Mouse (Mus musculus): ENCODE measurements around the gene Pcca.

The Pcca gene

GRCm38 (mm10) chr14:122751552-122751951 lies 217.4 kb downstream of the Pcca start:
- DNase-seq: no peak

- DNase-seq: no peak
Measured at GRCm38 (mm10) chr14:122753278-122753677, 219.2 kb downstream of the Pcca start.

- DNase-seq: no peak
Measured at GRCm38 (mm10) chr14:122754311-122754710, 220.2 kb downstream of the Pcca start.

DNA sequence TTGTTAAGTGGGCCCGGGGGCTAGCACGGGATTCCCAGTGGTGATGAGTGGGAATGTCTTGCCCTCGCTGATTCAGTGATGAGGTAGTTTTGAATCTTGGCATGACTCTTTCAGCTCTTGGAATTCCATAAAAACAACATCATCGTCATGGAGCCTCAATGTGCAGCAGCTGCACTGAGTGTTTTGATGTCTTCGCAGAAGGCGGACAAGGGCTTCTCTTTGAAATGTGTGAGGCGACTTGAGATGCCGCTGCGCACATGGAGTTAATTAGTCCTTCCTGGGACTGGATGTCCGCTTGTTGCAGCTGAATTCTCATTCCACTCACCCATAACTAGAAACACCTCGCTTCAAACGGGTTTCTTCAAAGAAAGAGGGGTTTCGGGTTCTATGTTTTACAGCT lies 221.4 kb downstream of the Pcca start:
- no peak for DNase-seq

DNA sequence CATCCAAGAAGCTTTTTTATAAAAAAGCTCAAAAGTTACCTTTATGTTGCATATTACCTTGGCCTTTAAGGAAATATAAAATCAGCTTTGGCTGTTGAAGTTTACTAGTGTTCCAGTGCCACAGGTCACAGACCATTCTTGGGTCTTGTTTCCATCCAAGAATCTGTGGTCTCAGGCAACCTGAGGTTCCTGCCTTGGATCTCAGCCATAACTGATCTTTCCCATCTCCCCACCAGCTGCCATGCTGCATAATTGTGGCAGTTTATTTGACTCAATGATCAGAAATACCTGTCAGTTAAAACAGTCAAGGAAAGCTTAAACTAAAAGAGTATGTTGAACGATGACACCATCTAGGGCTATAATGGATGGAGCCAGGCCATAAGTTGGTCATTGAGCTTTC lies 222.5 kb downstream of the Pcca start:
- DNase-seq: no peak

- no peak for DNase-seq
Measured at GRCm38 (mm10) chr14:122759890-122760289, 225.8 kb downstream of the Pcca start.

GRCm38 (mm10) chr14:122760803-122761202 lies 226.7 kb downstream of the Pcca start:
- DNase-seq: no peak

DNA sequence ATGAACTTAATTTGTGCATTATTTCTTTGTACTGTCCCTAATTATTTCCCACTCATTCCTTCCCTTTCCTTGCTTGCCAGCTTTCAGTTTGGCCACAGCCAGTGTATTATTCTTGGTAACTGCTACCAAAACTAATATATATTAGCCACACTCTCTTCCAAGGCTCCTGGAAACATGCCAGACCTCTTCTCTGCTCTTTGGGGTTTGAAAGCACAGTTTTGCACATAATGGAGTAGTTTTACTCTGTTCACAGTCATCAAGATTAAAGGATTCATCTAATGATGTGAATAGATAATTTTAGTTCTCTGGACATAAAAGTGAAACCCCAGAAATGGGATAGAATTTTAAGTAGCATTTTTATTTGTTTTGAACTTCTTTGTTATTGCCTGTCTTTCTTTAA lies 228.5 kb downstream of the Pcca start:
- DNase-seq: no peak

DNA sequence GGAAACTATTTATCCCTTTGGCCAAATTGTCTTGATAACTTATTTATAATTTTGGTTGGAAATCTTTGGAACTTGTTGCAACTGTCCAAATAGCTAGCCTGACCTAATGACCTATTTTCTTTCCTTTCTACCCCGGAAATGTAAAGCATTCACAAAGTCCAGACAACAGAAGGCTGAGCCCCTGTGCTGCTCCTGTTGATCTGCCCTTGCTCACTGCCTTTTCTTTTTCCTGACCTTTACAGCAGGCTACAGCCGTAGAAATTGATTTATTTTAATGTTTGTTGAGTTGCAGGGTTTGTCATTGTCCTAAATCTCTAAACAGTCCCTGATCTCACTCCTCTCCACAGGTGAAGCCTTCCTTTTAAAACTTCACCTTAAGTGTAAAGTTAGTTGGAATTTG lies 231.8 kb downstream of the Pcca start:
- DNase-seq: no peak

DNA sequence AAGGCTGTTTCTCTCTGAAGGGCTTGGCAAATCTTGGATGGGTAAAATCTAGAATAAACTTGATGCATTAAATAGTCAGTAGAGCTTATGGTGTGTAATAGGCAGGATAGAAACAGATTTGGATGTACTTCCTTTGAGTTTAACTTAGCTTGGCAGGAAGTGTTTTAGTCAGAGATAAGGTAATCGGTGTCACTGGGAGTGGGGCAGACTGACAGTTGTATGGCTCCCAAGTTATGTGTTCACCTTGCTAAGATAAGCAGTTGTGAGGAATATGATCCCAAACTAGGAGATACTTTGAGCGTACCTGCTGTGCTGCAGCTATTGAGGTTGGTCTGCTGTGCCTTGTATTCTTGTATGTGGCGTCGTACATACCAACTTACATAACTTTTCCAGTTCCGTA lies 232.3 kb downstream of the Pcca start:
- DNase-seq: no peak

GRCm38 (mm10) chr14:122784701-122785100 lies 250.6 kb downstream of the Pcca start:
- no peak for DNase-seq

GRCm38 (mm10) chr14:122788199-122788598 lies 254.1 kb downstream of the Pcca start:
- no peak for DNase-seq

- DNase-seq: no peak
Measured at GRCm38 (mm10) chr14:122790111-122790510, 256.0 kb downstream of the Pcca start.

DNA sequence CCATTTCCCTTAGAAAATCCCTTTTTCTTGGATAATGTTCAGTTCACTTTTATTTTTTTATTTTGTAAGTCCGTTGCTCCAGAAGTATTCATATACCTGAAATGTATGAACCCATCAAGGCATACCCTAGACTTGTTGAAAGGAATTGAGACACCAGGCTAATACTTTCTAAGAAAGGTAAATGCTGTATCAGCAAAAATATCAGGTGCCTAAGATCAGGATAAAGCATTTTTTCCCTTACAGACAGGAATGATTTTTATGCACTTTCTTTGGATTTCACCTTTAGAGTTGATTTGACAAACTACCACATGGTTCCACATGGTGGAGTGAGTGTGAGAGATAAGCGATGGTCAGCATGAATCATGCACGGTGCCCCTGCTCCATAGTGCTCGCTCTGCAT lies 259.2 kb downstream of the Pcca start:
- DNase-seq: no peak

GRCm38 (mm10) chr14:122800296-122800695 lies 266.2 kb downstream of the Pcca start:
- no peak for DNase-seq

- DNase-seq: no peak
Measured at GRCm38 (mm10) chr14:122821002-122821401, 286.9 kb downstream of the Pcca start.

DNA sequence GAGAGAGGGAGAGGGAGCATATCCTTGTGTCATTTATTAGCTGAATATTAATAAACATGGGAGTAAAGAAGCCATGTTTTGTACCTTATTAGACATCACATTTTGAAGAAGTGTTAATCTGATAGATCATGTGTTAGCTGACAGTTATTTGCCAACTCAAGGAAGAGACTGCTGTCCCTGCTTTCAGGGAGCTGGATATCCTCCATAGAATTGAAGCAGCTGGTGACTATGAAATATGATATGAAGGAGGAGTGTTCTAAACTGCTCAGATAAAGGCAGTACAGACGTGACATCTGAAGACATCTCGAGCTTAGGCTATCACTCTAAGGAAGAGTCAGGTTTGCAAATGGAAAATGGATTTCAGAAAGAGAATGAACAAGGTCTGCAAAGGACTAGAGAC lies 289.7 kb downstream of the Pcca start:
- DNase-seq: no peak

DNA sequence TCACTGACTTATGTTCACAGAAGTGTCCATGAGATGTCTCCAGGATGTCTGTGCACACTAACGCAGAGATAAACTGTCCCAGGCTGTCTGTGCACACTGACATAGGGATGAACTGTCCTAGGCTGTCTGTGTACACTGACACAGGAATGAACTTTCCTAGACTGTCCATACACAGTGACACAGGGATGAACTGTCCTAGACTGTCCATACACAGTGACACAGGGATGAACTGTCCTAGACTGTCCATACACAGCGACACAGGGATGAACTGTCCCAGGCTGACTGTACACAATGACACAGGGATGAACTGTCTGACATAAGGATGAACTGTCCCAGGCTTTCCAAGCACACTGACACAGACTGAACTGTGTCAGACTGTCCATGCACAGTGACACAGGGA lies 291.3 kb downstream of the Pcca start:
- DNase-seq: no peak

DNA sequence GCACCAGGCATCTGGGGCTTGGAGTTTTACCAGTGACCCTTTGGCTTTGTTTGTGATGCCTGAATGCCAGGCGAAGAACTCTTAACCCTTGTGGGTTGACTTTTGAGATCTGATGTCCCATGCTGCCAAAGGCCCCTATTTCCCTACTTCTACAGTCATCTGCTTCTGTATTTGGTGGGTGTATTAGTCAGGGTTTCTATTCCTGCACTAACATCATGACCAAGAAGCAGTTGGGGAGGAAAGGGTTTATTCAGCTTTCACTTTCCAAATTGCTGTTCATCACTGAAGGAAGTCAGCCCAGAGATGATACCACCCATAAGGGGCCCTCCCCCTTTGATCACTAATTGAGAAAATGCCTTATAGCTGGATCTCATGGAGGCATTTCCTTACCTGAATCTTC lies 296.3 kb downstream of the Pcca start:
- no peak for DNase-seq

DNA sequence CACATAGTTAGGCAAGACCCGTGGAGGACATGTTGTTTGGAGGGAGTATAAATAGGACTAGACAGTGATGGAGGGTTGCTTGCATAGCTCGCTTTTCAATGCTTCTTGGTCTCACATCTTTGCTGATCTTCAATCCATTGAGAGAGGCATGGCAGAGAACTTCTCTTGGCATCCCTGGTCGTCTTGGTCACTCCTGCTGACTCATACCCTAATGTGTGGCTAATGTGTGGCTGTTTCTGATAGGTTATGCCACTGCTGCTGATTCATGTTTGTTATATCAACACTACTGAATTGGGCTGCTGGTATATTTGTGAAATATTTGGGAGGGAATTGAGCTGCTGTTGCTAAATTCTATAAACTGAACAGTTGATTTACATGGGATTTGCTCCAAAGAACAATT lies 299.5 kb downstream of the Pcca start:
- DNase-seq: no peak

DNA sequence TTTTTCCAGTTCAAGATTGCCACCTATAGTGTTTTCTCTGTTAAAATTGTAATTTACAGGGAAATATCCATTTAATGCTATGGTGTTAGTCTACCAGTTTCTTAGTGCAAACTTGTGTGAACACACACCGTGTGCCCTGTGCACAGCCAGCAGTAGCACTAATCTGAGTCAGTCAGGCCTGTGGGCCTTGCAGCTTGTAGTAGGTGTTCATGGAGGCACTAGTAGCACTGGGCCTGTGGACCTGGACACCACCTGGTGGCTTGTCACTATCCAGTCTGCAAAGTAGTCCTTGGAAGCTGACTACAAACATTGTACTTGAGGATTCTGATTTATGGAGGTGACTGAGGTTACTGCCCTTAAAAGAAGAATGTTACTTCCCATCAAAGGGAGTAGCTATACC lies 300.6 kb downstream of the Pcca start:
- no peak for DNase-seq

GRCm38 (mm10) chr14:122835487-122836190 lies 301.5 kb downstream of the Pcca start:
- DNase-seq: no peak

- DNase-seq: no peak
Measured at GRCm38 (mm10) chr14:122836221-122836620, 302.1 kb downstream of the Pcca start.

- no peak for DNase-seq
Measured at GRCm38 (mm10) chr14:122837018-122837417, 302.9 kb downstream of the Pcca start.

DNA sequence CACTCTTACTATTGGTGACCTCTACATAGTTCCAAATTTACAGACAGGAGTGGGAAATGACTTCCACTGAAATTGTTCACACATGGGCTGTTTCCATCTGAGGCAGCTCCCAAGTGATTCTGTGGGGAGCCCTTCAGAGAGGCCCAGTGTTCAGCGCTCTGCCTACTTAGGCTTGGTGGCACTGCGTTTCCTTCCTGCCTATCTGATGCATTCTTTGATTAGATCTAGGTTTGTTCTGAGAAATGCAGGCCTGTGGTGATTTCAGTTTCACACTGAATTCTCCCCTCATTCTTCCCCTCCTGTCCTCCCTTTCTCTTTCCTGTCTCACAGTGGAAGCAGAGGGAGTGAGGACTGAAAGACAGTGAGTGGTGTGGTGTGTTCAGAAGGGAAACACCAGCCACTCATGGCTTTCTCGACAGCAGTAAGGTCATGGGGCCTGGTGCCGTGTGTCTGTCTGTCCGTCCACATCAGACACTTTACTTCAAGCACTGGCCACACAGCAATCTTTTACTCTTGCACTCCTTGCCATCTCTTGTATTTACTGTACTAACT lies 318.5 kb downstream of the Pcca start:
- DNase-seq: no peak

Measured in kidney, postnatal 14 days (tissue).